Mouse (Mus musculus): ENCODE measurements around the gene Mrpl27. TPM values are rescaled to one million over a fixed set of nuclear protein-coding genes. Genes with fewer than 3 reads are reported as not detected.

The Mrpl27 gene
- polyA plus RNA-seq (2015; fragmentation: Nextera tagmentation; extraction: Ambion mirVana) = 126 and 134 TPM in 2 replicates

DNA sequence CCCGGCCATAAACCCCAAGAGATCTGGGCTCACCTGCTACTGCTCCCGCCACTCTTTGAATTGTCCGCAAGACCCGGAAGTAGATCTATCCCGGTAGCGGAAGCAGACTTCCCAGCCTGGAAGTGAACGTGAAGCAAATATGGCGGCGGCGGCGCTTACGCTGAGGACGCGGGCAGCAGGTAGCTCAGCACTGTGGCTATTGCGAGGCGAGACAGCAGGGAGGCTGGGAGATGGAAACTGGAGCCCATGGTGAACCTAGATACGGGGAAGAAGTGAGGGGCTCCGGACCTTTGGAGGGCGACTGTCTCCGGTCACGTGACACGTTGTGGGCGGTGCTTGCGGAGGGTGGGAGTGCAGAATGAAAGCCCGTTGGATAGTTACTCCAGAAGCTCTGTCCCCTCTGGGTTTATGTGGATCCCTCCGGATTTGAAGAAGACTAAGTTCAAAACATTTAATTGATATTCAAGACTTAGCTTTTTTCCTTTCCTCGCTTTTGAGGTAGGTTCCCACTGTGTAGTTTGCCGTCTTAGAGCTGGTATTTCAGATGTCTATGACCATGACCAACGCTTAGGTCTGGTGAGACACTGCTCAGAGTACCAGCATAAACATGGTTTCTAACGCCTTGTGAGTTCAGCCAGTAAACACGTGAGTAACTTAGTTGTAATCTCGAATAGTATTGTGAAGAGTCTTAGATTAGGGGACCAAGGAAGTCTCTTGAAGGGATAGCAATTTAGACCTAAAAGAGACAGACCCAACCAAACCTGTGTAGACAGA is at the start of gene Mrpl27, which contains the start of gene Eme1:
Gene Mrpl27 (plus strand): TSS at position 105 of the 774 bp plus-strand sequence.
Gene Eme1 (minus strand): TSS at position 302 of the 774 bp plus-strand sequence.
- WGBS = under 1% methylated on average over 32 of the region's 32 CpGs
- H3K27me3 ChIP-seq (ENCODE audit: control insufficient read depth, insufficient read depth, low read depth, low read length) = no peaks in the 10 kb centered on the region
- H3K27ac ChIP-seq (ENCODE audit: low read length) = peak within 1 kb of the TSS; percentile 91
- H3K4me2 ChIP-seq (ENCODE audit: low read length) = peak within 1 kb of the TSS; percentile 89
- peak; percentile 93 for ATAC-seq
- H3K36me3 ChIP-seq (ENCODE audit: control insufficient read depth, insufficient read depth, low read length) = 0 out of 2 replicates have a peak, but pooled peaks cover 7% of the 10 kb centered on the region
- H3K4me1 ChIP-seq (ENCODE audit: control insufficient read depth, insufficient read depth, low read length) = peaks cover 13% of the 10 kb centered on the region
- peak within 1 kb of the TSS; percentile 62 for H3K9ac ChIP-seq (ENCODE audit: low read depth, low read length)
- peak within 1 kb of the TSS; percentile 52 for H3K4me3 ChIP-seq (ENCODE audit: low read depth, low read length)
- no peaks in the 10 kb centered on the region for H3K9me3 ChIP-seq (replicated peaks; ENCODE audit: control insufficient read depth, low read length, poor library complexity, severe bottlenecking)

DNA sequence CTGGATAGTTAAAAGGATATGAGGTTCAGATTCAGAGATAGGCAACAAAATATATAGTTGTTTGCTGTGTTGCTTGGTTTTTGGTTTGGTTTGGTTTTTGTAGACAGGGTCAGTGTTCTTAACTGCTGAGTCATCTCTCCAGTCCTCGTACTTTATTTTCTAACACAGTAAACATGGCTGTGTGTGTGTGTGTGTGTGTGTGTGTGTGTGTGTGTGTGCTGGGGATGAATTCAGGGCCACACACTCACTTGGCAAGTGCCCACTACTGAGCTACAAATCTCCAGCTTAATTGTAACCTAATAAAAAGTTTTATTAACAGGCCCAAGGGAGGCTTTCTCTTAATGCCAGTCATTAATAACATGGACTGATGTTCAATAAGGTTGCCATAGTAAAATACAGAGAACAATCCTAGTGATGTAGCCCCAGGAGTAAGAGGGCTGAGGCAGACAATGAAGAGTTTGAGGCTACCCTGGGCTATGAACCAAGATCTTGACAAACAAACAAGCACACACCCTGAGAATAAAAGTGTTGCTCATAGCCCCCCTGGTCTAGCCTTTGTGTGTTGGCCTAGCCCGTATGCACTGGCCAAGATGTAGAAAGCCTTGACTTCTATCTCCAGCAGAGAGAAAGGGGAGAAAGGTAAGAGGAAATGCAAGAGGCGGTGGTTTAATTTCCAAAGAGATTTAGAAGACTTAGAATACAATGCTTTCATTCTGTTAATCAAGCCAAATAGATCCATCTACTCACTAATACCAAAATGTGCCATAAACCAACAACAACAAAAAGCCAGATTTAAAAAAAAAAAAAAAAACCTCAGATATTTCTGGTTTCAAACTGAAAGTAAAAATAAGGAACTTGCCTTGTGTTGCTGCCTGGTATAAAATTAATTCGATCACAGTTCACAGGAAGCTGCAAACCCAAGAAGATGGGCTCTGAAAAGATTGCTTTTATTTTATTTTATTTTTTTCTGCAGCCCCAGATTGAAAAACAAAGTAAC is 42.5 kb upstream of the Mrpl27 start:
- no peak overlapping the region for H3K4me2 ChIP-seq (ENCODE audit: low read length)
- no peaks in the 10 kb centered on the region for H3K4me1 ChIP-seq (ENCODE audit: control insufficient read depth, insufficient read depth, low read length)
- H3K4me3 ChIP-seq (ENCODE audit: low read depth, low read length) = no peak overlapping the region
- no peaks in the 10 kb centered on the region for H3K27me3 ChIP-seq (ENCODE audit: control insufficient read depth, insufficient read depth, low read depth, low read length)
- WGBS = 76% methylated on average over 4 of the region's 4 CpGs
- no peak for ATAC-seq
- no peak overlapping the region for H3K9ac ChIP-seq (ENCODE audit: low read depth, low read length)
- H3K27ac ChIP-seq (ENCODE audit: low read length) = no peak overlapping the region
- no peaks in the 10 kb centered on the region for H3K9me3 ChIP-seq (replicated peaks; ENCODE audit: control insufficient read depth, low read length, poor library complexity, severe bottlenecking)
- H3K36me3 ChIP-seq (ENCODE audit: control insufficient read depth, insufficient read depth, low read length) = no peaks in the 10 kb centered on the region

DNA sequence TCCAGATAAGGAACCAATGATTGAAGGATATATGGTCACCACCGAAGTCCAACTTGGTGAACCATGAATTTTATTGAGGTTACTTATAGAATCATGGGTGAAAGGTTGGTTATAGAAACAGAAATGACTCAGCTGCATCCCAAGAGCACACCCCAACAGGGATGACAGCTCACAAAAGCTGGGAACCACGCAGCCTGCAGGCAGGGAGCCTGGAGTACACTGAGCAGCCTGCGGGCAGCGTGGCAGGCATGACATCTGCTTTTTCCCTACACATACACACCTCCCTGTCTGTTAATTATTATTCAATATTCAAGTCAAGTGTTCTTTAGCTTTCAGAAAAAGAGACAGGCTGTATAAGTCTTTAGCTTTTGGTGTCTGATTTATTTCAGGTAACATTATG is 39.0 kb upstream of the Mrpl27 start:
- H3K36me3 ChIP-seq (ENCODE audit: control insufficient read depth, insufficient read depth, low read length) = no peaks in the 10 kb centered on the region
- ATAC-seq = no peak
- no peak overlapping the region for H3K4me3 ChIP-seq (ENCODE audit: low read depth, low read length)
- H3K4me1 ChIP-seq (ENCODE audit: control insufficient read depth, insufficient read depth, low read length) = no peaks in the 10 kb centered on the region
- no peak overlapping the region for H3K4me2 ChIP-seq (ENCODE audit: low read length)
- no peak overlapping the region for H3K27ac ChIP-seq (ENCODE audit: low read length)
- H3K9ac ChIP-seq (ENCODE audit: low read depth, low read length) = no peak overlapping the region
- WGBS = 67% methylated on average over 4 of the region's 4 CpGs
- no peaks in the 10 kb centered on the region for H3K27me3 ChIP-seq (ENCODE audit: control insufficient read depth, insufficient read depth, low read depth, low read length)
- no peaks in the 10 kb centered on the region; the same call in 1 of the 2 replicates for H3K9me3 ChIP-seq (replicated peaks; ENCODE audit: control insufficient read depth, low read length, poor library complexity, severe bottlenecking)

- Histone ChIP-seq H3K4me3 (ENCODE audit: low read depth, low read length) (no peak overlapping the region), H3K27ac (ENCODE audit: low read length) (no peak overlapping the region), H3K36me3 (ENCODE audit: control insufficient read depth, insufficient read depth, low read length) (no peaks in the 10 kb centered on the region), H3K9ac (ENCODE audit: low read depth, low read length) (no peak overlapping the region), H3K27me3 (ENCODE audit: control insufficient read depth, insufficient read depth, low read depth, low read length) (no peaks in the 10 kb centered on the region), H3K4me2 (ENCODE audit: low read length) (no peak overlapping the region), H3K9me3 (replicated peaks; ENCODE audit: control insufficient read depth, low read length, poor library complexity, severe bottlenecking) (no peaks in the 10 kb centered on the region; the same call in 1 of the 2 replicates), H3K4me1 (ENCODE audit: control insufficient read depth, insufficient read depth, low read length) (no peaks in the 10 kb centered on the region)
- ATAC-seq = no peak
- WGBS = 16% methylated on average over 4 of the region's 4 CpGs
These were observed 38.1 kb upstream of the Mrpl27 start for GRCm38 (mm10) chr11:94615494-94615893.

DNA sequence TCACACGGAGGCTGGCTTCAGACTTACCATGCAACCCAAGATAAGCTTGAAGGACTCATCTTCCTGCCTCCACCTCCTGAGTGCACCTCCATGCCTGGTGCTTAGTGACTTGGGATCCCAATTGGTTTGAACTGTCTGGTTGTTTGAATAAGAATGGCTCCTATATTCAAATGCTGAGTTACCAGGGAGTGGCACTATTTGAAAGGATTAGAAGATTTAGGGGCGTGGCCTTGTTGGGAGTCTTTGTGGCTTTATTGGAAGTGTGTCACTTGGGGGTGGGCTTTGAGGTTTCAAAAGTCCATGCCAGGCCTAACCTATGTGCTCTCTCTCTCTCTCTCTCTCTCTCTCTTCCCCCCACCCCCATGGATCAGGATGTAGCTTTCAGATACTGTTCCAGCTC is 35.9 kb upstream of the Mrpl27 start:
- 89% methylated on average over 2 of the region's 2 CpGs for WGBS
- Histone ChIP-seq H3K9ac (ENCODE audit: low read depth, low read length) (no peak overlapping the region), H3K9me3 (replicated peaks; ENCODE audit: control insufficient read depth, low read length, poor library complexity, severe bottlenecking) (no peaks in the 10 kb centered on the region; the same call in 1 of the 2 replicates), H3K4me3 (ENCODE audit: low read depth, low read length) (no peak overlapping the region), H3K27me3 (ENCODE audit: control insufficient read depth, insufficient read depth, low read depth, low read length) (no peaks in the 10 kb centered on the region), H3K27ac (ENCODE audit: low read length) (no peak overlapping the region), H3K4me1 (ENCODE audit: control insufficient read depth, insufficient read depth, low read length) (no peaks in the 10 kb centered on the region), H3K4me2 (ENCODE audit: low read length) (no peak overlapping the region), H3K36me3 (ENCODE audit: control insufficient read depth, insufficient read depth, low read length) (no peaks in the 10 kb centered on the region)
- ATAC-seq = no peak

DNA sequence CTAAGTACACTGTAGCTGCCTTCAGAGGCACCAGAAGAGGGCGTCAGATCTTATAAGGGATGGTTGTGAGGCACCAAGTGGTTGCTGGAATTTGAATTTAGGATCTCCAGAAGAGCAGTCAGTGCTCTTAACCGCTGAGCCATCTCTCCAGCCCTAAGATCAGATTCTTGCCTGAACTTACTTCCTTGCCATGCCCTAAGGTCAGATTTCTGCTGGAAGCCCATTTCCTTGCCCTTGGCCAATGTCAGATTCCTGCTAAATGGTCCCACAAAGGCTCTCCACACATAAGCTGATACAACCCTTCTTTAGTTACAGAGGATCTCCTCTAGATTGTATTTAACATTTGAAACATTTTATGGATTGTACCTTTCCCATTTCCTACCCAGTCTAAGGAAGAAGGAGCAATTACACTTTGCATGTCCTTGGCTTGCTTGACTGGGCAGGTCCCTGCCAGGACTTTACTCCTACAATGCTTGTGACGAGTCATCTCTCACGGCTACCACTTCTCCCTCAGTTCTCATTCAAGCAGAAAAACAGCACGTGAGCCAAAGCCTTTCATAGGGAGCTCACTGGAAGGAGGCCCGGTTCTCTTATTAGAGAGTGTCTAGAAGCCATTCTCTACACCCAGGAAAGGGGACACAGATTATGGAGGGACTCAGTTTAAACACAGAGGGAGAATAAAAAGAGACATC is 32.7 kb upstream of the Mrpl27 start:
- 54% methylated on average over 6 of the region's 6 CpGs for WGBS

GRCm38 (mm10) chr11:94621458-94621852 is 32.1 kb upstream of the Mrpl27 start:
- Histone ChIP-seq H3K4me2 (ENCODE audit: low read length) (no peak overlapping the region), H3K9me3 (replicated peaks; ENCODE audit: control insufficient read depth, low read length, poor library complexity, severe bottlenecking) (no peaks in the 10 kb centered on the region; the same call in 1 of the 2 replicates), H3K4me1 (ENCODE audit: control insufficient read depth, insufficient read depth, low read length) (no peaks in the 10 kb centered on the region), H3K27me3 (ENCODE audit: control insufficient read depth, insufficient read depth, low read depth, low read length) (no peaks in the 10 kb centered on the region), H3K36me3 (ENCODE audit: control insufficient read depth, insufficient read depth, low read length) (no peaks in the 10 kb centered on the region), H3K27ac (ENCODE audit: low read length) (no peak overlapping the region), H3K9ac (ENCODE audit: low read depth, low read length) (no peak overlapping the region), H3K4me3 (ENCODE audit: low read depth, low read length) (no peak overlapping the region)
- ATAC-seq = no peak

More for the DNA sequence above, 32.7 kb upstream of the Mrpl27 start:
- ATAC-seq = no peak
- Histone ChIP-seq H3K9ac (ENCODE audit: low read depth, low read length) (no peak overlapping the region), H3K27me3 (ENCODE audit: control insufficient read depth, insufficient read depth, low read depth, low read length) (no peaks in the 10 kb centered on the region), H3K4me2 (ENCODE audit: low read length) (no peak overlapping the region), H3K36me3 (ENCODE audit: control insufficient read depth, insufficient read depth, low read length) (no peaks in the 10 kb centered on the region), H3K9me3 (replicated peaks; ENCODE audit: control insufficient read depth, low read length, poor library complexity, severe bottlenecking) (no peaks in the 10 kb centered on the region; the same call in 1 of the 2 replicates), H3K4me3 (ENCODE audit: low read depth, low read length) (no peak overlapping the region), H3K27ac (ENCODE audit: low read length) (no peak overlapping the region), H3K4me1 (ENCODE audit: control insufficient read depth, insufficient read depth, low read length) (no peaks in the 10 kb centered on the region)

GRCm38 (mm10) chr11:94622162-94622561 is 31.4 kb upstream of the Mrpl27 start:
- 75% methylated on average over 2 of the region's 2 CpGs for WGBS
- Histone ChIP-seq H3K4me2 (ENCODE audit: low read length) (no peak overlapping the region), H3K9me3 (replicated peaks; ENCODE audit: control insufficient read depth, low read length, poor library complexity, severe bottlenecking) (no peaks in the 10 kb centered on the region), H3K36me3 (ENCODE audit: control insufficient read depth, insufficient read depth, low read length) (no peaks in the 10 kb centered on the region), H3K27me3 (ENCODE audit: control insufficient read depth, insufficient read depth, low read depth, low read length) (no peaks in the 10 kb centered on the region), H3K9ac (ENCODE audit: low read depth, low read length) (no peak overlapping the region), H3K4me1 (ENCODE audit: control insufficient read depth, insufficient read depth, low read length) (no peaks in the 10 kb centered on the region), H3K4me3 (ENCODE audit: low read depth, low read length) (no peak overlapping the region), H3K27ac (ENCODE audit: low read length) (no peak overlapping the region)
- no peak for ATAC-seq

All from midbrain, embryonic 16.5 days (tissue).